Mouse (Mus musculus) CH12.LX (cell line): Measurements from ENCODE around the gene Tmem198. TPM values are rescaled to one million over a fixed set of nuclear protein-coding genes. Genes with fewer than 3 reads are reported as not detected.

Source experiments
- DNase-seq: peaks from one replicate; pipeline ENCODE4 v3.0.0-alpha.2; 2013; ENCODE audit errors: extremely low read depth
- H3K27ac ChIP-seq: 2 replicates; pipeline ENCODE4 v1.5.1; 2012; ENCODE audit warnings: low read depth, mild to moderate bottlenecking, control low read depth, moderate library complexity; ENCODE audit not compliant: insufficient read depth
- H3K27me3 ChIP-seq: replicated peaks from 2 replicates; pipeline ENCODE3; 2012; ENCODE audit warnings: inconsistent platforms
- H3K36me3 ChIP-seq, 2 experiments: replicated peaks in 1 of 2; 2 replicates each; pipeline versions ENCODE3 to v1.6.1; 2012; ENCODE audit warnings: inconsistent platforms in 1 of 2, low read length in 1 of 2, mild to moderate bottlenecking in 1 of 2, mixed read lengths in 1 of 2, moderate library complexity in 1 of 2; ENCODE audit not compliant: control insufficient read depth in 1 of 2, insufficient read depth in 1 of 2
- H3K4me1 ChIP-seq, 2 experiments: 2 replicates each; pipeline ENCODE4 v1.6.1; 2012; ENCODE audit warnings: inconsistent platforms in 1 of 2, moderate library complexity in 1 of 2; ENCODE audit not compliant: insufficient read depth in 2 of 2, control insufficient read depth in 1 of 2
- H3K4me2 ChIP-seq: 2 replicates; pipeline ENCODE4 v1.6.1; 2012; ENCODE audit warnings: low read depth, mild to moderate bottlenecking, control low read depth; ENCODE audit not compliant: poor library complexity, insufficient read depth, severe bottlenecking
- H3K4me3 ChIP-seq, 3 experiments: fragments of 150-350 bp in 1 of 3; sonication (generic) in 1 of 3; replicated peaks in 1 of 3; 2 replicates each; pipeline versions ENCODE3 to v1.5.1; 2011 to 2012; ENCODE audit warnings: low read depth in 2 of 3, low read length in 2 of 3, mild to moderate bottlenecking in 2 of 3, moderate library complexity in 2 of 3, control low read depth in 1 of 3, improper control_type of control experiment in 1 of 3, inconsistent platforms in 1 of 3, mixed read lengths in 1 of 3; ENCODE audit not compliant: poor library complexity in 1 of 3
- H3K79me2 ChIP-seq: replicated peaks from 2 replicates; pipeline ENCODE4 v1.6.1; 2012; ENCODE audit warnings: mild to moderate bottlenecking, moderate library complexity; ENCODE audit not compliant: control insufficient read depth, poor library complexity, insufficient read depth, severe bottlenecking; ENCODE audit errors: extremely low read depth
- H3K9ac ChIP-seq: 2 replicates; pipeline ENCODE4 v1.6.1; 2012; ENCODE audit warnings: low read depth, mild to moderate bottlenecking, control low read depth, moderate library complexity; ENCODE audit not compliant: insufficient read depth
- H3K9me3 ChIP-seq: replicated peaks from 2 replicates; pipeline ENCODE3; 2012; ENCODE audit warnings: low read length, inconsistent platforms, mixed read lengths
- BHLHE40 ChIP-seq: IDR thresholded peaks from 2 replicates; pipeline ENCODE4 v1.6.1; 2011; ENCODE audit warnings: mild to moderate bottlenecking, low read depth, low read length, improper control_type of control experiment
- CHD1 ChIP-seq: IDR thresholded peaks from 2 replicates; pipeline ENCODE4 v1.6.1; 2012; ENCODE audit warnings: low read depth, low read length, improper control_type of control experiment, inconsistent platforms
- CHD2 ChIP-seq: IDR thresholded peaks from 2 replicates; pipeline ENCODE4 v1.6.1; 2011; ENCODE audit warnings: low read length, improper control_type of control experiment
- CTCF ChIP-seq, 2 experiments: IDR thresholded peaks in 1 of 2; conservative IDR thresholded peaks in 1 of 2; 2 replicates each; pipeline ENCODE4 v1.5.1; 2011 to 2012; ENCODE audit warnings: low read depth in 2 of 2, low read length in 2 of 2, improper control_type of control experiment in 1 of 2, inconsistent platforms in 1 of 2, mild to moderate bottlenecking in 1 of 2, moderate library complexity in 1 of 2
- E2F4 ChIP-seq: IDR thresholded peaks from 2 replicates; pipeline ENCODE4 v1.6.1; 2011; ENCODE audit warnings: low read depth, low read length, improper control_type of control experiment; ENCODE audit not compliant: insufficient replicate concordance
- ELF1 ChIP-seq: IDR thresholded peaks from 2 replicates; pipeline ENCODE4 v1.6.1; 2014; ENCODE audit warnings: low read depth, mild to moderate bottlenecking, inconsistent platforms, low read length, improper control_type of control experiment
- EP300 ChIP-seq: IDR thresholded peaks from 2 replicates; pipeline ENCODE4 v1.6.1; 2011; ENCODE audit warnings: low read length, improper control_type of control experiment
- ETS1 ChIP-seq: conservative IDR thresholded peaks from 2 replicates; pipeline ENCODE4 v1.6.1; 2012; ENCODE audit warnings: low read depth, mild to moderate bottlenecking, inconsistent platforms, low read length, improper control_type of control experiment, moderate library complexity
- GABPA ChIP-seq: IDR thresholded peaks from 2 replicates; pipeline ENCODE4 v1.6.1; 2012; ENCODE audit warnings: low read depth, low read length, improper control_type of control experiment, inconsistent platforms; ENCODE audit not compliant: insufficient replicate concordance
- HCFC1 ChIP-seq: IDR thresholded peaks from 2 replicates; pipeline ENCODE4 v1.6.1; 2012; ENCODE audit warnings: low read depth, mild to moderate bottlenecking, inconsistent platforms, low read length, improper control_type of control experiment
- IRF4 ChIP-seq: IDR thresholded peaks from 2 replicates; pipeline ENCODE4 v1.6.1; 2014; ENCODE audit warnings: low read depth, mild to moderate bottlenecking, inconsistent platforms, low read length, improper control_type of control experiment
- JUN ChIP-seq: IDR thresholded peaks from 2 replicates; pipeline ENCODE4 v1.6.1; 2011; ENCODE audit warnings: low read depth, mild to moderate bottlenecking, low read length, improper control_type of control experiment, moderate library complexity; ENCODE audit not compliant: insufficient read depth
- JUND ChIP-seq: conservative IDR thresholded peaks from 2 replicates; pipeline ENCODE4 v1.6.1; 2011; ENCODE audit warnings: low read depth, low read length, improper control_type of control experiment
- KAT2A ChIP-seq: IDR thresholded peaks from 2 replicates; pipeline ENCODE4 v1.6.1; 2012; ENCODE audit warnings: low read length, improper control_type of control experiment, inconsistent platforms; ENCODE audit not compliant: insufficient replicate concordance
- MAFK ChIP-seq: IDR thresholded peaks from 2 replicates; pipeline ENCODE4 v1.6.1; 2011; ENCODE audit warnings: low read length, improper control_type of control experiment; ENCODE audit not compliant: insufficient replicate concordance
- MAX ChIP-seq: IDR thresholded peaks from 2 replicates; pipeline ENCODE4 v1.6.1; 2011; ENCODE audit warnings: low read length, improper control_type of control experiment
- MAZ ChIP-seq: IDR thresholded peaks from 2 replicates; pipeline ENCODE4 v1.6.1; 2012; ENCODE audit warnings: low read depth, mild to moderate bottlenecking, inconsistent platforms, low read length, improper control_type of control experiment, moderate library complexity
- MEF2A ChIP-seq: IDR thresholded peaks from 2 replicates; pipeline ENCODE4 v1.6.1; 2014; ENCODE audit warnings: low read depth, mild to moderate bottlenecking, inconsistent platforms, low read length, improper control_type of control experiment, borderline replicate concordance
- MXI1 ChIP-seq: IDR thresholded peaks from 2 replicates; pipeline ENCODE4 v1.6.1; 2011; ENCODE audit warnings: mild to moderate bottlenecking, low read depth, low read length, improper control_type of control experiment
- MYC ChIP-seq: IDR thresholded peaks from 2 replicates; pipeline ENCODE4 v1.6.1; 2011; ENCODE audit warnings: low read depth, mild to moderate bottlenecking, improper control_type of control experiment, low read length
- NELFE ChIP-seq: IDR thresholded peaks from 2 replicates; pipeline ENCODE4 v1.6.1; 2011; ENCODE audit warnings: low read depth, low read length, improper control_type of control experiment
- NRF1 ChIP-seq: IDR thresholded peaks from 2 replicates; pipeline ENCODE4 v1.6.1; 2014; ENCODE audit warnings: low read depth, mild to moderate bottlenecking, inconsistent platforms, low read length, improper control_type of control experiment, moderate library complexity
- PAX5 ChIP-seq: IDR thresholded peaks from 2 replicates; pipeline ENCODE4 v1.6.1; 2012; ENCODE audit warnings: low read length, inconsistent platforms, mixed read lengths
- POLR2A ChIP-seq: IDR thresholded peaks from 2 replicates; pipeline ENCODE4 v1.6.1; 2011; ENCODE audit warnings: low read depth, mild to moderate bottlenecking, improper control_type of control experiment, low read length
- POLR2AphosphoS2 ChIP-seq: IDR thresholded peaks from 2 replicates; pipeline ENCODE4 v1.6.1; 2011; ENCODE audit warnings: low read depth, low read length, improper control_type of control experiment
- RAD21 ChIP-seq: IDR thresholded peaks from 2 replicates; pipeline ENCODE4 v1.6.1; 2011; ENCODE audit warnings: low read depth, mild to moderate bottlenecking, low read length, improper control_type of control experiment, moderate library complexity
- RCOR1 ChIP-seq: conservative IDR thresholded peaks from 2 replicates; pipeline ENCODE4 v1.6.1; 2012; ENCODE audit warnings: low read depth, mild to moderate bottlenecking, inconsistent platforms, low read length, improper control_type of control experiment
- SIN3A ChIP-seq: IDR thresholded peaks from 2 replicates; pipeline ENCODE4 v1.6.1; 2012; ENCODE audit warnings: low read length, improper control_type of control experiment, inconsistent platforms
- SMC3 ChIP-seq: IDR thresholded peaks from 2 replicates; pipeline ENCODE4 v1.6.1; 2011; ENCODE audit warnings: low read depth, low read length, improper control_type of control experiment
- TCF12 ChIP-seq: IDR thresholded peaks from 2 replicates; pipeline ENCODE4 v1.6.1; 2014; ENCODE audit warnings: low read depth, mild to moderate bottlenecking, inconsistent platforms, low read length, improper control_type of control experiment
- UBTF ChIP-seq: IDR thresholded peaks from 2 replicates; pipeline ENCODE4 v1.6.1; 2012; ENCODE audit warnings: low read depth, mild to moderate bottlenecking, inconsistent platforms, low read length, improper control_type of control experiment, moderate library complexity
- USF1 ChIP-seq: IDR thresholded peaks from 2 replicates; pipeline ENCODE4 v1.6.1; 2014; ENCODE audit warnings: low read depth, mild to moderate bottlenecking, inconsistent platforms, low read length, improper control_type of control experiment
- USF2 ChIP-seq: conservative IDR thresholded peaks from 2 replicates; pipeline ENCODE4 v1.6.1; 2011; ENCODE audit warnings: low read depth, low read length, improper control_type of control experiment
- ZC3H11A ChIP-seq: IDR thresholded peaks from 2 replicates; pipeline ENCODE4 v1.6.1; 2012; ENCODE audit warnings: low read depth, mild to moderate bottlenecking, inconsistent platforms, low read length, improper control_type of control experiment
- dilution Hi-C: fragments of 300-500 bp; cut with MboI; formaldehyde crosslinking; loops from 2 replicates; pipeline ENCODE4 v1.14.3; 2020; ENCODE audit warnings: low sequenced_read_pairs; ENCODE audit not compliant: extremely low pct_unique_long_range_greater_than_20kb, extremely low pct_ligation_motif_present
- in situ Hi-C: fragments of 300-500 bp; cut with MboI; formaldehyde crosslinking; loops from 3 replicates; pipeline ENCODE4 v1.14.3; 2019; ENCODE audit warnings: low sequenced_read_pairs, low pct_ligation_motif_present, low pct_unique_long_range_greater_than_20kb, mixed read lengths
- polyA plus RNA-seq: library from polyadenylated mRNA; unstranded; fragments of >175 nt; gene quantifications from 2 replicates; pipeline ENCODE4 v1.2.1, GENCODE M21; 2012; ENCODE audit warnings: low read depth; ENCODE audit not compliant: insufficient read length
- total RNA-seq, 2 experiments: library from RNA; depleted of rRNA; stranded (reverse); fragments of 300-350 nt in 1 of 2; fragments of >200 nt in 1 of 2; gene quantifications; 2 replicates each; pipeline ENCODE4 v1.2.3; 2012 to 2014

Gene Tmem198
- total and polyA plus RNA-seq, 3 experiments = 0.51 to 1.1 (median 0.80) TPM

DNA sequence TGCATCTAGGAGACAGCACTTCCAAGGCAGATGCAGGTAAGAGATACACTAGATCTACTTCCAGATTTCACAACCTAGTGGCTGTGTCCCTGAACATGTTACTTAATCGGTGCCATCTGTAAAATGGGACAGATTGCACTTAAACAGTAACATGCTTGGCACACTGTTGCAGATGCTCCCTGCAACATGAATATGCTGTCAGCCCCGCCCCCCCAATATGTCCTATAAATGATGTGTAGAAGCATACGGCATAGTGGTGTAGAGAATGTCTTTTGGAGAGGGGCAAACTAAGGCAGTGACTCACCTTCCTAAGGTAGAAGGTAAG, 1.4 kb upstream of the Tmem198 start:
- no peaks in the 10 kb centered on the region for H3K9me3 ChIP-seq
- peak overlapping the region; percentile 67 to 81 (median 78) for H3K4me3 ChIP-seq
- TF ChIP-seq UBTF (no peak), CHD2 (no peak), ETS1 (no peak), USF2 (no peak), POLR2AphosphoS2 (no peak), SIN3A (no peak), MXI1 (no peak), USF1 (no peak), JUND (no peak), JUN (no peak), IRF4 (no peak)
- in situ Hi-C loops = no loop called here
- no peak overlapping the region for H3K27ac ChIP-seq
- dilution Hi-C loops = no loop called here
- peaks cover 5% of the 10 kb centered on the region; the same call in 1 of the 2 replicates for H3K79me2 ChIP-seq
- DNase-seq = peak; percentile 30
- peaks cover 27 to 43% of the 10 kb centered on the region in 2 experiments for H3K36me3 ChIP-seq
- peak overlapping the region; percentile 94 for H3K4me2 ChIP-seq
- peaks cover 7 to 24% of the 10 kb centered on the region in 2 experiments for H3K4me1 ChIP-seq
- H3K27me3 ChIP-seq = peaks cover 5% of the 10 kb centered on the region
- H3K9ac ChIP-seq = peak overlapping the region; percentile 70; the same call in 1 of the 2 replicates

DNA sequence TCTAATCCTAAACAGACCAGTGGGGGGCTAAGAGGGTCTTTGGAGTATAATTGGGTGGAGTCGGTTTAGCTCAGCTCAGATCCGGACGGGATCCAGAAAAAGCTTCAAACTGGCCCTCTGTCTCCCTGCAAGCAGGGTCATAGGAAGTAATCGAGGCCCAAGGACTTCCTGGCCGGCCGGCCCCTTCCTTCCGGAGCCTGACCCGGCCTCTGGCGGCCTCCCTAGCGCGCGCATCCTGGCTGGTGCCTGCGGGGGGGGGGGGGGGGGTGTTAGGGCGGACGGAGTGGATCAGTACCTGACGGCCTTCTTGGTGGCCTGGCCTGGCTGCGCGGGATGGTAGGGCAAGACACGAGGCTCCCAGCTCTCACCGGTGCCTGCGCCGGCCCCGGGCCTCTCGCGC, 835 bp upstream of the Tmem198 start:
- Histone ChIP-seq H3K27me3 (peaks cover 5% of the 10 kb centered on the region), H3K9me3 (no peaks in the 10 kb centered on the region), H3K9ac (peak overlapping the region; percentile 70), H3K36me3 (peaks cover 27 to 37% of the 10 kb centered on the region in 2 experiments), H3K27ac (peak overlapping the region; percentile 52), H3K4me1 (peaks cover 7 to 24% of the 10 kb centered on the region in 2 experiments), H3K4me2 (peak overlapping the region; percentile 94; the same call in 1 of the 2 replicates), H3K4me3 (peak overlapping the region; percentile 67 to 81 (median 78)), H3K79me2 (peaks cover 5% of the 10 kb centered on the region; the same call in 1 of the 2 replicates)
- DNase-seq = peak; percentile 37
- in situ Hi-C loops = no loop called here
- dilution Hi-C loops = no loop called here
- TF ChIP-seq UBTF = no peak
- no peak; the same call in 1 of the 2 replicates for TF ChIP-seq BHLHE40
- TF ChIP-seq MAZ = no peak
- no peak for TF ChIP-seq JUND
- no peak for TF ChIP-seq RAD21
- no peak for TF ChIP-seq RCOR1
- TF ChIP-seq EP300 = no peak
- peak; percentile 7 for TF ChIP-seq SIN3A
- TF ChIP-seq GABPA = no peak
- no peak for TF ChIP-seq USF2
- no peak for TF ChIP-seq TCF12
- no peak for TF ChIP-seq PAX5
- peak; percentile 73 for TF ChIP-seq ELF1
- TF ChIP-seq MEF2A = no peak
- TF ChIP-seq MYC = no peak
- no peak for TF ChIP-seq ETS1
- 0 out of 2 replicates have a peak, but pooled peaks have one; percentile 41 for TF ChIP-seq IRF4
- TF ChIP-seq E2F4 = no peak
- no peak for TF ChIP-seq ZC3H11A
- TF ChIP-seq NELFE = no peak
- TF ChIP-seq CHD1 = no peak
- TF ChIP-seq MAX = no peak; the same call in 1 of the 2 replicates
- TF ChIP-seq HCFC1 = peak; percentile 56
- TF ChIP-seq NRF1 = peak; percentile 49; the same call in 1 of the 2 replicates
- no peak for TF ChIP-seq CTCF (conservative IDR thresholded peaks at IDR 0.05 in 1 of 2, IDR thresholded peaks at IDR 0.05 in 1 of 2; ENCODE audit: low read depth in 2 of 2, low read length in 2 of 2)
- no peak for TF ChIP-seq KAT2A
- no peak for TF ChIP-seq POLR2A
- no peak for TF ChIP-seq SMC3
- TF ChIP-seq MAFK = no peak
